Mouse (Mus musculus) embryonic facial prominence, embryonic 13.5 days (tissue): ENCODE data around the gene Proser1. TPM values are rescaled to one million over a fixed set of nuclear protein-coding genes. Genes with fewer than 3 reads are reported as not detected.
A peak's percentile ranks its signal among the peaks of the same experiment; 100 is the strongest.

Source experiments
- ATAC-seq: fragments of 200-750 bp; cut with Nextera tagmentation; 2 replicates; pipeline ENCODE4 v1.8.0; 2017; ENCODE audit warnings: low read depth; ENCODE audit not compliant: insufficient number of reproducible peaks, insufficient read depth, low FRiP score, low TSS enrichment
- H3K27ac ChIP-seq: fragments of 300-500 bp; sonication (generic); 2 replicates; pipeline ENCODE4 v1.5.1; 2015; ENCODE audit warnings: moderate library complexity, mild to moderate bottlenecking, inconsistent platforms
- H3K27me3 ChIP-seq: fragments of 300-500 bp; sonication (generic); 2 replicates; pipeline ENCODE4 v1.6.1; 2015; ENCODE audit warnings: mild to moderate bottlenecking, inconsistent platforms
- H3K36me3 ChIP-seq: fragments of 300-500 bp; sonication (generic); 2 replicates; pipeline ENCODE4 v1.6.1; 2015; ENCODE audit warnings: mild to moderate bottlenecking, inconsistent platforms
- H3K4me1 ChIP-seq: fragments of 300-500 bp; sonication (generic); 2 replicates; pipeline ENCODE4 v1.6.1; 2015; ENCODE audit warnings: inconsistent platforms
- H3K4me2 ChIP-seq: fragments of 300-500 bp; sonication (generic); 2 replicates; pipeline ENCODE4 v1.6.1; 2015; ENCODE audit warnings: moderate library complexity, mild to moderate bottlenecking, inconsistent platforms
- H3K4me3 ChIP-seq: fragments of 300-500 bp; sonication (generic); 2 replicates; pipeline ENCODE4 v1.5.1; 2015; ENCODE audit warnings: mild to moderate bottlenecking, inconsistent platforms
- H3K9ac ChIP-seq: fragments of 300-500 bp; sonication (generic); 2 replicates; pipeline ENCODE4 v1.6.1; 2015; ENCODE audit warnings: mild to moderate bottlenecking, inconsistent platforms
- H3K9me3 ChIP-seq: fragments of 300-500 bp; sonication (generic); 2 replicates; pipeline ENCODE4 v1.6.1; 2016; ENCODE audit warnings: inconsistent platforms
- WGBS: fragments of 180-500 bp; shearing (Covaris S2); methylation state at CpG from one replicate; pipeline ENCODE4 v1.1.7; 2015; ENCODE audit warnings: mixed read lengths; 5-methylcytosine and 5-hydroxymethylcytosine counted together
- polyA plus RNA-seq: library from polyadenylated mRNA; unstranded; fragments of >200 nt; fragmentation: Nextera tagmentation; extraction: Ambion mirVana; gene quantifications from 2 replicates; pipeline ENCODE4 v1.2.1, GENCODE M21; 2015

The Proser1 gene
- polyA plus RNA-seq, 1 experiment from 2014 or later, result 27.0 TPM

GRCm38 (mm10) chr3:53450666-53451065 is 12.8 kb upstream of the Proser1 start:
- no peak for ATAC-seq

DNA sequence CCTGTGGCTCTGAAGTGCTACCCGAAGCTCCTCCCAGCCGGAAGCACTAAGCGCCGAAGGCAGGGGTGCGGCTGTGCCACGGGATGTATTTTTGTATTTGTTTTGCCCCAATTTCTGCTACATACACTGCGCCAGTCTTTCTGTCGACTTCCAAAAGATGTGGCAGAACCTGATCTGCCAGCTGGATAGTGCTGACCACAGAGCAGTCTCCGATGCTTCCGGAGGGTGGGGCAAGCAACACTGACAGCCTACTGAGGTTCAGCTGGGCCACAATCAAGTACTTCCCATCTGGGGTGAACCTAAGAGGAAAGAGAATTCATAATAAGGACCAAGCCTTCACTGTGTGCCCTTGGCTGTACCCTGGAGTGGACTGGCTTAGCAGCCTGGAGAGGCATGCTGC is 11.1 kb upstream of the Proser1 start:
- 88% methylated on average over 10 of the region's 10 CpGs for WGBS

More at GRCm38 (mm10) chr3:53450666-53451065, 12.8 kb upstream of the Proser1 start:
- H3K27me3 ChIP-seq, result no peaks in the 10 kb centered on the region
- 93% methylated on average over 11 of the region's 11 CpGs for WGBS
- no peaks in the 10 kb centered on the region for H3K9me3 ChIP-seq
- no peak overlapping the region for H3K4me3 ChIP-seq
- no peaks in the 10 kb centered on the region for H3K4me1 ChIP-seq
- H3K4me2 ChIP-seq, result no peak overlapping the region
- H3K36me3 ChIP-seq, result peaks cover 58% of the 10 kb centered on the region
- H3K9ac ChIP-seq, result no peak overlapping the region
- no peak overlapping the region for H3K27ac ChIP-seq

GRCm38 (mm10) chr3:53453346-53453745 is 10.1 kb upstream of the Proser1 start:
- Histone ChIP-seq H3K4me2 (no peak overlapping the region), H3K4me3 (no peak overlapping the region), H3K9ac (no peak overlapping the region), H3K27ac (no peak overlapping the region), H3K4me1 (no peaks in the 10 kb centered on the region), H3K36me3 (peaks cover 78% of the 10 kb centered on the region), H3K27me3 (no peaks in the 10 kb centered on the region), H3K9me3 (no peaks in the 10 kb centered on the region)
- 93% methylated on average over 7 of the region's 7 CpGs for WGBS
- no peak for ATAC-seq

More for the DNA sequence above, 11.1 kb upstream of the Proser1 start:
- H3K27ac ChIP-seq, result no peak overlapping the region
- H3K4me2 ChIP-seq, result no peak overlapping the region
- no peak for ATAC-seq
- H3K27me3 ChIP-seq, result no peaks in the 10 kb centered on the region
- no peaks in the 10 kb centered on the region for H3K4me1 ChIP-seq
- H3K4me3 ChIP-seq, result no peak overlapping the region
- peaks cover 71% of the 10 kb centered on the region for H3K36me3 ChIP-seq
- H3K9me3 ChIP-seq, result no peaks in the 10 kb centered on the region
- H3K9ac ChIP-seq, result no peak overlapping the region

- H3K9ac ChIP-seq, result no peak overlapping the region
- no peak overlapping the region for H3K27ac ChIP-seq
- H3K27me3 ChIP-seq, result no peaks in the 10 kb centered on the region
- ATAC-seq, result no peak
- H3K4me2 ChIP-seq, result no peak overlapping the region
- H3K36me3 ChIP-seq, result peaks cover 81% of the 10 kb centered on the region
- WGBS, result 95% methylated on average over 6 of the region's 6 CpGs
- no peaks in the 10 kb centered on the region for H3K9me3 ChIP-seq
- H3K4me3 ChIP-seq, result no peak overlapping the region
- no peaks in the 10 kb centered on the region for H3K4me1 ChIP-seq
Measured at GRCm38 (mm10) chr3:53454005-53454404, 9.5 kb upstream of the Proser1 start.

- Histone ChIP-seq H3K4me2 (no peak overlapping the region), H3K9me3 (no peaks in the 10 kb centered on the region), H3K27me3 (no peaks in the 10 kb centered on the region), H3K4me3 (no peak overlapping the region), H3K36me3 (peaks cover 81% of the 10 kb centered on the region), H3K27ac (no peak overlapping the region), H3K9ac (no peak overlapping the region), H3K4me1 (no peaks in the 10 kb centered on the region)
- ATAC-seq, result no peak
- 92% methylated on average over 6 of the region's 6 CpGs for WGBS
Measured at GRCm38 (mm10) chr3:53454561-53454960, 8.9 kb upstream of the Proser1 start.

GRCm38 (mm10) chr3:53454984-53455383 is 8.5 kb upstream of the Proser1 start:
- H3K4me1 ChIP-seq, result no peaks in the 10 kb centered on the region
- no peak overlapping the region for H3K4me3 ChIP-seq
- no peak overlapping the region for H3K27ac ChIP-seq
- 72% methylated on average over 7 of the region's 7 CpGs for WGBS
- no peak overlapping the region for H3K9ac ChIP-seq
- H3K4me2 ChIP-seq, result no peak overlapping the region
- no peak for ATAC-seq
- H3K36me3 ChIP-seq, result peaks cover 84% of the 10 kb centered on the region
- H3K9me3 ChIP-seq, result no peaks in the 10 kb centered on the region
- no peaks in the 10 kb centered on the region for H3K27me3 ChIP-seq

DNA sequence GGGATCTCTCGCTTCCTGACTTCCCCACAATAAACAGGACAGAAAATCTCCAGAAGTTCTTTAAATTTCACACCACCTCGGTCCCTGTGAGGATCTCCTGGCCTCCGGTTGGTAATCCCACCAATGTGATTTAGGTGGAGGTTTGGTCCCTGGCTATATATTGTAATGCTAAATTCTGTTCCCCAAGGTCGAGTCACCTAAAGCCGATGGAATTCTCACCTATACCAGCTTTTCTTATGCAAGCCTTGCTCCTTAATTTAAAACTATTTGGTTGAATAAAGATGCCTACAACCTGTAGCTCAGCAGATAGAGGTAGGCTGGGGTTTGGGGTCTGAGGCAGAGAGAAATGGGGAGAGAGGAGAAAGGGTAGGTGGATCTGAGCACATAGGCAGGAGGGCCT is 5.7 kb upstream of the Proser1 start:
- H3K27ac ChIP-seq, result no peak overlapping the region
- 79% methylated on average over 5 of the region's 5 CpGs for WGBS
- H3K27me3 ChIP-seq, result no peaks in the 10 kb centered on the region
- peaks cover 72% of the 10 kb centered on the region for H3K36me3 ChIP-seq
- peaks cover 4% of the 10 kb centered on the region; the same call in 1 of the 2 replicates for H3K4me1 ChIP-seq
- H3K4me2 ChIP-seq, result no peak overlapping the region
- H3K4me3 ChIP-seq, result no peak overlapping the region
- H3K9ac ChIP-seq, result no peak overlapping the region
- H3K9me3 ChIP-seq, result no peaks in the 10 kb centered on the region
- ATAC-seq, result no peak

- peaks cover 48% of the 10 kb centered on the region for H3K36me3 ChIP-seq
- no peak overlapping the region for H3K4me3 ChIP-seq
- peaks cover 8% of the 10 kb centered on the region for H3K4me1 ChIP-seq
- H3K27me3 ChIP-seq, result no peaks in the 10 kb centered on the region
- no peak overlapping the region for H3K4me2 ChIP-seq
- H3K9ac ChIP-seq, result no peak overlapping the region
- WGBS, result 83% methylated on average over 9 of the region's 9 CpGs
- no peak overlapping the region for H3K27ac ChIP-seq
- no peaks in the 10 kb centered on the region for H3K9me3 ChIP-seq
- ATAC-seq, result no peak
Measured at GRCm38 (mm10) chr3:53460106-53460505, 3.4 kb upstream of the Proser1 start.

DNA sequence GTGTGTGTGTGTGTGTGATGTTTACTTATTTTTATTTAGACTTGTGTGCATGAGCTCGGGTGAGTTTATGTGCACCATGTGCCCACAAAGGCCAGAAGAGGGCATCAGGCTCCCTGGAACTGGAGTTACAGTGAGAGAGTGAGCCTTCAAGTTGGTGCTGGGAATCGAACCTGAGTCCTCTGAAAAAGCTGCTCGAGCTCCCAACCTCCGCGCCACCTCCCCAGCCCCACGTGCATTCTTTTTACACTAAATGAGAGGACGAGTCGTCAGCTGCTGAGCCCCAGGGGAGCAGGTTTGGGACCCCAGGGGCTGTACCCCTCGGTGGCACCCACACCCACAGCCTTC is 793 bp upstream of the Proser1 start:
- peaks cover 31% of the 10 kb centered on the region for H3K4me1 ChIP-seq
- peak overlapping the region; percentile 80 for H3K4me2 ChIP-seq
- no peaks in the 10 kb centered on the region for H3K9me3 ChIP-seq
- WGBS, result 4% methylated on average over 9 of the region's 9 CpGs
- no peaks in the 10 kb centered on the region for H3K27me3 ChIP-seq
- peaks cover 24% of the 10 kb centered on the region for H3K36me3 ChIP-seq
- no peak; the same call in 1 of the 2 replicates for ATAC-seq
- H3K9ac ChIP-seq, result peak overlapping the region; percentile 94
- H3K27ac ChIP-seq, result peak overlapping the region; percentile 89
- peak overlapping the region; percentile 85 for H3K4me3 ChIP-seq

- Histone ChIP-seq H3K9ac (peak overlapping the region; percentile 94), H3K27ac (peak overlapping the region; percentile 89), H3K4me2 (peak overlapping the region; percentile 80), H3K27me3 (no peaks in the 10 kb centered on the region), H3K36me3 (peaks cover 17% of the 10 kb centered on the region), H3K9me3 (no peaks in the 10 kb centered on the region), H3K4me1 (peaks cover 31% of the 10 kb centered on the region), H3K4me3 (peak overlapping the region; percentile 85)
- 1% methylated on average over 35 of the region's 35 CpGs for WGBS
- peak; percentile 52 for ATAC-seq
Measured at GRCm38 (mm10) chr3:53463765-53464114, 274 bp downstream of the Proser1 start.

- under 1% methylated on average over 20 of the region's 20 CpGs for WGBS
- H3K27ac ChIP-seq, result peak overlapping the region; percentile 89; the same call in 1 of the 2 replicates
Measured at GRCm38 (mm10) chr3:53464146-53464698, 756 bp downstream of the Proser1 start.

GRCm38 (mm10) chr3:53465330-53465729 is 1.9 kb downstream of the Proser1 start:
- peaks cover 25% of the 10 kb centered on the region for H3K36me3 ChIP-seq
- H3K27me3 ChIP-seq, result no peaks in the 10 kb centered on the region
- ATAC-seq, result no peak
- WGBS, result 54% methylated on average over 6 of the region's 6 CpGs
- peaks cover 31% of the 10 kb centered on the region for H3K4me1 ChIP-seq
- no peak overlapping the region for H3K27ac ChIP-seq
- peak overlapping the region; percentile 58 for H3K9ac ChIP-seq
- peak overlapping the region; percentile 80 for H3K4me2 ChIP-seq
- H3K9me3 ChIP-seq, result no peaks in the 10 kb centered on the region
- peak overlapping the region; percentile 85 for H3K4me3 ChIP-seq

More at GRCm38 (mm10) chr3:53464146-53464698, 756 bp downstream of the Proser1 start:
- Histone ChIP-seq H3K4me3 (peak overlapping the region; percentile 85), H3K9me3 (no peaks in the 10 kb centered on the region), H3K9ac (peak overlapping the region; percentile 94), H3K36me3 (peaks cover 21% of the 10 kb centered on the region), H3K4me2 (peak overlapping the region; percentile 80), H3K27me3 (no peaks in the 10 kb centered on the region), H3K4me1 (peaks cover 31% of the 10 kb centered on the region)
- no peak for ATAC-seq
